ENCODE assay signal across 23 mouse cellular contexts in genomic region chr16:95870291-95870690, GRCm38 (mm10).
DNase-seq lines count a peak whose midpoint lies in the region; ATAC-seq and TF ChIP-seq lines count a peak whose summit lies in the region.
"Had no signal": no experiment of that assay in that cellular context is flagged by ENCODE, and none has a peak within 500 bp of the region (broad histone marks: within the 10 kb centered on the region; RNA-seq: fewer than 3 reads in every experiment).

No protein-coding gene starts in this region.

- no peaks in the 10 kb centered on the region for H3K36me3 ChIP-seq in heart, postnatal 0 days (replicated peaks; ENCODE audit: control insufficient read depth, insufficient read depth, low read length)
- H3K36me3 ChIP-seq: embryonic facial prominence, embryonic 15.5 days; lung, embryonic 15.5 days; midbrain, embryonic 10.5 days had no signal

- WGBS in heart, postnatal 0 days, result 54% methylated on average over 2 of the region's 2 CpGs

- intact Hi-C loops in gastrocnemius, adult 2 months (cut with DNase I), result no loop called here
- intact Hi-C loops in gastrocnemius, postnatal 36 days (cut with DNase I), result no loop called here

- no peak for ATAC-seq in heart, postnatal 0 days (ENCODE audit: insufficient read depth, low read depth)
- ATAC-seq: forebrain, embryonic 16.5 days; Patski had no signal

- no peaks in the 10 kb centered on the region for H3K27me3 ChIP-seq in heart, postnatal 0 days (ENCODE audit: control insufficient read depth, insufficient read depth, low read length)
- H3K27me3 ChIP-seq: embryonic facial prominence, embryonic 15.5 days; lung, embryonic 15.5 days; Patski had no signal

- no peaks in the 10 kb centered on the region for H3K4me1 ChIP-seq in heart, postnatal 0 days (ENCODE audit: control insufficient read depth, insufficient read depth)

- H3K9ac ChIP-seq in heart, postnatal 0 days (replicated peaks; ENCODE audit: low read depth, low read length), result no peak overlapping the region
- H3K9ac ChIP-seq: embryonic facial prominence, embryonic 15.5 days; liver, embryonic 14.5 days; lung, embryonic 15.5 days had no signal

- peak overlapping the region; percentile 54 for H3K27ac ChIP-seq in gastrocnemius, adult 2 months
- peak overlapping the region; percentile 47 for H3K27ac ChIP-seq in heart, postnatal 0 days (ENCODE audit: low read depth)
- H3K27ac ChIP-seq: embryonic facial prominence, embryonic 15.5 days; liver, embryonic 14.5 days; lung, embryonic 15.5 days; midbrain, embryonic 10.5 days had no signal

- no peaks in the 10 kb centered on the region for H3K9me3 ChIP-seq in heart, postnatal 0 days (replicated peaks; ENCODE audit: control insufficient read depth, low read length)
- H3K9me3 ChIP-seq: embryonic facial prominence, embryonic 15.5 days; lung, embryonic 15.5 days; midbrain, embryonic 10.5 days had no signal

- no peak for TF ChIP-seq EP300 in heart, postnatal 0 days (IDR thresholded peaks at IDR 0.05; ENCODE audit: low read depth)

- H3K4me2 ChIP-seq in heart, postnatal 0 days (ENCODE audit: low read depth, low read length), result no peak overlapping the region
- H3K4me2 ChIP-seq: embryonic facial prominence, embryonic 15.5 days; lung, embryonic 15.5 days had no signal

- H3K4me3 ChIP-seq in gastrocnemius, adult 2 months, result no peak overlapping the region
- H3K4me3 ChIP-seq in heart, postnatal 0 days (ENCODE audit: low read depth, low read length), result no peak overlapping the region
- H3K4me3 ChIP-seq: embryonic facial prominence, embryonic 15.5 days; lung, embryonic 15.5 days; midbrain, embryonic 10.5 days had no signal

- TF ChIP-seq CTCF in gastrocnemius, adult 2 months (IDR thresholded peaks at IDR 0.05), result no peak
- no peak for TF ChIP-seq CTCF in heart, postnatal 0 days (IDR thresholded peaks at IDR 0.05; ENCODE audit: low read depth)

- DNase-seq in gastrocnemius, adult 2 months, result no peak
- DNase-seq in gastrocnemius, postnatal 36 days, result no peak
- no peak for DNase-seq in heart, postnatal 0 days (ENCODE audit: low spot score)
- no peak for DNase-seq in heart, adult 18-20 months
- peak; percentile 82 to 92 for DNase-seq in thymus, adult 18-20 months
- DNase-seq in thymus, postnatal 4 days, result peak; percentile 72
- DNase-seq in urinary bladder, postnatal 4 days (ENCODE audit: low spot score in 2 of 2), result no peak
- DNase-seq in natural killer cell, adult 2 months (ENCODE audit: low spot score in 2 of 2), result no peak
- DNase-seq: adrenal gland, postnatal 10 days; cerebellum, adult 11-12 months; embryo, embryonic 11 days; kidney, adult 18-20 months; kidney, postnatal 25 days; left cerebral cortex, postnatal 4 days; lung, postnatal 4 days; retina, postnatal 1 day; right cerebral cortex, postnatal 4 days had no signal

Comparison
In these comparisons a context has a peak if more than half of its experiments do, and no peak if none do; other contexts are left out.
1. DNase-seq: peak in thymus, adult 18-20 months (2 of 2) and thymus, postnatal 4 days (single experiment); none in gastrocnemius, adult 2 months (single experiment), gastrocnemius, postnatal 36 days (0 of 2), heart, postnatal 0 days (single experiment), heart, adult 18-20 months (0 of 2), urinary bladder, postnatal 4 days (0 of 2) and natural killer cell, adult 2 months (0 of 2).